Mouse (Mus musculus): ENCODE results near the gene Hexb.

- TF ChIP-seq GATA1 (IDR thresholded peaks at IDR 0.05; ENCODE audit: low read length) (no peak), TAL1 (IDR thresholded peaks at IDR 0.05; ENCODE audit: low read length) (no peak)
Measured at GRCm38 (mm10) chr13:97187693-97188092, 10.5 kb downstream of the Hexb start.
